Comparison of ENCODE assay signal across 9 mouse cellular contexts in genomic region chr12:79856116-79856909, GRCm38 (mm10).
DNase-seq lines count a peak whose midpoint lies in the region; ATAC-seq and TF ChIP-seq lines count a peak whose summit lies in the region.
"Had no signal": no experiment of that assay in that cellular context is flagged by ENCODE, and none has a peak within 500 bp of the region (broad histone marks: within the 10 kb centered on the region; RNA-seq: fewer than 3 reads in every experiment).

No protein-coding gene starts in this region.

- no peaks in the 10 kb centered on the region for H3K79me2 ChIP-seq in myocyte (ENCODE audit: control insufficient read depth, insufficient read depth)

- DNase-seq in adrenal gland, postnatal 25 days = peak; percentile 74
- peak; percentile 65 for DNase-seq in gastrocnemius, postnatal 25 days
- peak; percentile 61 to 63 for DNase-seq in kidney, adult 8-10 months
- no peak for DNase-seq in forebrain, embryonic 14.5 days (ENCODE audit: low spot score)
- no peak for DNase-seq in thymus, adult 2 months
- DNase-seq in liver, embryonic 11.5 days (ENCODE audit: low spot score) = no peak

- H3K9ac ChIP-seq in midbrain, embryonic 16.5 days (ENCODE audit: low read depth, low read length) = no peak overlapping the region
- H3K9ac ChIP-seq in forebrain, embryonic 14.5 days (ENCODE audit: low read length) = no peak overlapping the region
- H3K9ac ChIP-seq in liver, embryonic 11.5 days (ENCODE audit: low read depth, low read length) = no peak overlapping the region
- H3K9ac ChIP-seq: hindbrain, embryonic 15.5 days had no signal

- ATAC-seq in midbrain, embryonic 16.5 days = no peak
- no peak for ATAC-seq in forebrain, embryonic 14.5 days
- ATAC-seq in liver, embryonic 11.5 days (replicated peaks; ENCODE audit: low FRiP score) = no peak

- H3K36me3 ChIP-seq in myocyte (ENCODE audit: control insufficient read depth, insufficient read depth) = no peaks in the 10 kb centered on the region
- no peaks in the 10 kb centered on the region for H3K36me3 ChIP-seq in midbrain, embryonic 16.5 days (ENCODE audit: control insufficient read depth, insufficient read depth, low read length)
- H3K36me3 ChIP-seq in forebrain, embryonic 14.5 days (ENCODE audit: control insufficient read depth, insufficient read depth, low read length) = no peaks in the 10 kb centered on the region
- no peaks in the 10 kb centered on the region for H3K36me3 ChIP-seq in thymus, adult 2 months (ENCODE audit: control insufficient read depth, insufficient read depth, low read length)
- H3K36me3 ChIP-seq in liver, embryonic 11.5 days (ENCODE audit: control insufficient read depth, insufficient read depth, low read length) = no peaks in the 10 kb centered on the region
- H3K36me3 ChIP-seq: hindbrain, embryonic 15.5 days had no signal

- 88% methylated on average over 11 of the region's 11 CpGs for WGBS in midbrain, embryonic 16.5 days
- WGBS in forebrain, embryonic 14.5 days = 87% methylated on average over 11 of the region's 11 CpGs
- WGBS in thymus, adult 2 months = 94% methylated on average over 11 of the region's 11 CpGs
- WGBS in liver, embryonic 11.5 days = 68% methylated on average over 11 of the region's 11 CpGs

- TF ChIP-seq POLR2A in myocyte (IDR thresholded peaks at IDR 0.05; ENCODE audit: insufficient read length, low read depth) = no peak
- no peak for TF ChIP-seq POLR2A in thymus, adult 2 months (IDR thresholded peaks at IDR 0.05; ENCODE audit: control insufficient read depth, extremely low read depth, insufficient read depth, low read length, poor library complexity)

- H3ac ChIP-seq in myocyte (ENCODE audit: control insufficient read depth, insufficient read length) = no peak overlapping the region

- peak overlapping the region; percentile 48 for H3K4me2 ChIP-seq in myocyte (ENCODE audit: low read depth)
- no peak overlapping the region for H3K4me2 ChIP-seq in midbrain, embryonic 16.5 days (ENCODE audit: low read length)
- H3K4me2 ChIP-seq in forebrain, embryonic 14.5 days (ENCODE audit: low read length) = no peak overlapping the region
- no peak overlapping the region for H3K4me2 ChIP-seq in liver, embryonic 11.5 days
- H3K4me2 ChIP-seq: hindbrain, embryonic 15.5 days had no signal

- peaks cover 6% of the 10 kb centered on the region for H3K4me1 ChIP-seq in midbrain, embryonic 16.5 days (ENCODE audit: control insufficient read depth, insufficient read depth, low read length)
- peaks cover 9% of the 10 kb centered on the region for H3K4me1 ChIP-seq in forebrain, embryonic 14.5 days (ENCODE audit: control insufficient read depth, insufficient read depth, low read length)
- H3K4me1 ChIP-seq in thymus, adult 2 months (replicated peaks; ENCODE audit: control insufficient read depth, insufficient read depth, low read length) = 0 out of 2 replicates have a peak, but pooled peaks cover 1% of the 10 kb centered on the region
- peaks cover 46% of the 10 kb centered on the region for H3K4me1 ChIP-seq in liver, embryonic 11.5 days (replicated peaks; ENCODE audit: control insufficient read depth, insufficient read depth, low read length)

- no peak for TF ChIP-seq CTCF in thymus, adult 2 months (IDR thresholded peaks at IDR 0.05; ENCODE audit: borderline replicate concordance, control insufficient read depth, extremely low read depth, insufficient read depth, low read length, poor library complexity)

- H3K4me3 ChIP-seq in myocyte = no peak overlapping the region
- no peak overlapping the region for H3K4me3 ChIP-seq in midbrain, embryonic 16.5 days (ENCODE audit: low read depth, low read length)
- no peak overlapping the region for H3K4me3 ChIP-seq in forebrain, embryonic 14.5 days (ENCODE audit: low read depth, low read length)
- H3K4me3 ChIP-seq in thymus, adult 2 months (ENCODE audit: control insufficient read depth, insufficient read depth, low read length) = no peak overlapping the region
- no peak overlapping the region for H3K4me3 ChIP-seq in liver, embryonic 11.5 days (ENCODE audit: low read depth, low read length)
- H3K4me3 ChIP-seq: hindbrain, embryonic 15.5 days had no signal

- H3K9me3 ChIP-seq in midbrain, embryonic 16.5 days (replicated peaks; ENCODE audit: control insufficient read depth, low read length, poor library complexity, severe bottlenecking) = no peaks in the 10 kb centered on the region
- no peaks in the 10 kb centered on the region for H3K9me3 ChIP-seq in forebrain, embryonic 14.5 days (replicated peaks; ENCODE audit: control insufficient read depth, low read length)
- H3K9me3 ChIP-seq in liver, embryonic 11.5 days (ENCODE audit: control insufficient read depth, low read length) = no peaks in the 10 kb centered on the region
- H3K9me3 ChIP-seq: hindbrain, embryonic 15.5 days had no signal

- H3K27ac ChIP-seq in midbrain, embryonic 16.5 days (ENCODE audit: low read length) = no peak overlapping the region
- no peak overlapping the region for H3K27ac ChIP-seq in forebrain, embryonic 14.5 days (ENCODE audit: low read depth, low read length)
- no peak overlapping the region for H3K27ac ChIP-seq in thymus, adult 2 months (ENCODE audit: control insufficient read depth, insufficient read depth, low read length)
- H3K27ac ChIP-seq in liver, embryonic 11.5 days (ENCODE audit: low read depth, low read length) = no peak overlapping the region
- H3K27ac ChIP-seq: hindbrain, embryonic 15.5 days had no signal

- H3K27me3 ChIP-seq in myocyte (ENCODE audit: control insufficient read depth, insufficient read depth, insufficient read length) = no peaks in the 10 kb centered on the region
- H3K27me3 ChIP-seq in midbrain, embryonic 16.5 days (ENCODE audit: control insufficient read depth, insufficient read depth, low read depth, low read length) = no peaks in the 10 kb centered on the region
- H3K27me3 ChIP-seq in forebrain, embryonic 14.5 days (replicated peaks; ENCODE audit: control insufficient read depth, insufficient read depth, low read length) = no peaks in the 10 kb centered on the region
- H3K27me3 ChIP-seq in thymus, adult 2 months (ENCODE audit: control insufficient read depth, insufficient read depth, low read length) = no peaks in the 10 kb centered on the region
- H3K27me3 ChIP-seq in liver, embryonic 11.5 days (replicated peaks; ENCODE audit: control insufficient read depth, insufficient read depth, low read length) = no peaks in the 10 kb centered on the region
- H3K27me3 ChIP-seq: hindbrain, embryonic 15.5 days had no signal

TF ChIP-seq in myocyte, 11 proteins besides CTCF, POLR2A, EP300 and RAD21:
- peak; percentile 63 for TF ChIP-seq TCF12 (IDR thresholded peaks at IDR 0.05; ENCODE audit: insufficient read depth, poor library complexity, severe bottlenecking)
- peak in 2 of 3 experiments; percentile 47 to 62 for TF ChIP-seq MYOD1 (IDR thresholded peaks at IDR 0.05; ENCODE audit: control insufficient read depth in 1 of 3, insufficient read length in 2 of 3, low read depth in 2 of 3)
- TF ChIP-seq REST (IDR thresholded peaks at IDR 0.05; ENCODE audit: insufficient read depth, insufficient read length) = no peak
- TF ChIP-seq SRF (IDR thresholded peaks at IDR 0.05; ENCODE audit: control insufficient read depth, insufficient read length, low read depth) = no peak
- TF ChIP-seq USF1 (IDR thresholded peaks at IDR 0.05; ENCODE audit: low read depth) = no peak
- TF ChIP-seq MYOG (IDR thresholded peaks at IDR 0.05; ENCODE audit: control insufficient read depth in 1 of 3, insufficient read depth in 1 of 3, insufficient read length in 2 of 3, low read depth in 2 of 3) = no peak
- no peak for TF ChIP-seq E2F4 (IDR thresholded peaks at IDR 0.05; ENCODE audit: insufficient read depth)

Comparison
In these comparisons a context has a peak if more than half of its experiments do, and no peak if none do; other contexts are left out.
1. DNase-seq: peak in adrenal gland, postnatal 25 days (single experiment), gastrocnemius, postnatal 25 days (single experiment) and kidney, adult 8-10 months (2 of 2); none in forebrain, embryonic 14.5 days (single experiment), thymus, adult 2 months (single experiment) and liver, embryonic 11.5 days (single experiment).